ENCODE assay signal across 8 mouse cellular contexts in the genomic region with DNA sequence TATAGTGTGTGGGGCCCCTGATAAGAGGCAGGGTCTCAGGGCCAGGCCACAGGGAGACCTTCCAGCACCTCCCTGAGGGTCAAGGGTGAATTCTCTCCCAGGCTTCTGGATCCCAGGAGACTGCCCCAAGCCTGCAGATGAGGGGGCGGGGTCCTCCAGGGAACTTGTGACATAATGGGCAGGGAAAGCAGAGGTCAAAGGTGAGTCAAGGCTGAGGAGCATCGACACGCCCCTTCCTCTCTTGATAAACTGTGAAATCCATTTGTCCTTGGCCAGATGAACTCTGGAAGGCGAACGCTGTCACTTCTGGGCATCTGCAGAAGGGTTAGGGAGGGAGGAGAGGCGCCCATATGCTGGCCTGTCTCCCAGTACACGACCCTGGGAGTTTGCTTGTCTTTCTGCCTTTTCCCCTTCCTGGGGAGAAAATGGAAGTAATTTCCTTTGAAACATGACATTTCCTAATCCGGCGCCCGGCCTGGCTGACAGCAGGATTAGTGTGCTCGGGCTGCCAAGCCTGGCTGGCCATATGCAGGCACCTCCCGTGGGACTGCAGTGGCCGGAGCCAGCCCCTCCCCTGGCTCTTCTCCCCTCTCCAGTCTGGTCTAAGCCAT.
DNase-seq lines count a peak whose midpoint lies in the region; ATAC-seq lines count a peak whose summit lies in the region.

No protein-coding gene starts in this region.

- no peaks in the 10 kb centered on the region for H3K36me3 ChIP-seq in forebrain, embryonic 14.5 days (ENCODE audit: control insufficient read depth, insufficient read depth, low read length)
- no peaks in the 10 kb centered on the region for H3K36me3 ChIP-seq in forebrain, embryonic 16.5 days (ENCODE audit: control insufficient read depth, insufficient read depth)
- no peaks in the 10 kb centered on the region for H3K36me3 ChIP-seq in hindbrain, embryonic 12.5 days
- no peaks in the 10 kb centered on the region for H3K36me3 ChIP-seq in liver, embryonic 12.5 days
- H3K36me3 ChIP-seq in neural tube, embryonic 11.5 days (ENCODE audit: control insufficient read depth, insufficient read depth, low read length) = no peaks in the 10 kb centered on the region

- WGBS in forebrain, embryonic 14.5 days = 16% methylated on average over 13 of the region's 13 CpGs
- 16% methylated on average over 13 of the region's 13 CpGs for WGBS in forebrain, embryonic 16.5 days
- WGBS in hindbrain, embryonic 12.5 days = 3% methylated on average over 13 of the region's 13 CpGs
- 14% methylated on average over 13 of the region's 13 CpGs for WGBS in liver, embryonic 12.5 days (ENCODE audit: insufficient replicate concordance)
- WGBS in neural tube, embryonic 11.5 days = 4% methylated on average over 13 of the region's 13 CpGs

- H3K27me3 ChIP-seq in forebrain, embryonic 14.5 days (replicated peaks; ENCODE audit: control insufficient read depth, insufficient read depth, low read length) = no peaks in the 10 kb centered on the region
- no peaks in the 10 kb centered on the region for H3K27me3 ChIP-seq in forebrain, embryonic 16.5 days (replicated peaks; ENCODE audit: control insufficient read depth, insufficient read depth, low read length)
- peaks cover 2% of the 10 kb centered on the region for H3K27me3 ChIP-seq in hindbrain, embryonic 12.5 days
- no peaks in the 10 kb centered on the region for H3K27me3 ChIP-seq in liver, embryonic 12.5 days (replicated peaks)
- H3K27me3 ChIP-seq in neural tube, embryonic 11.5 days (ENCODE audit: control insufficient read depth, insufficient read depth, low read length) = no peaks in the 10 kb centered on the region

- no peak overlapping the region for H3K27ac ChIP-seq in forebrain, embryonic 14.5 days (ENCODE audit: low read depth, low read length)
- H3K27ac ChIP-seq in forebrain, embryonic 16.5 days (ENCODE audit: low read length) = no peak overlapping the region
- H3K27ac ChIP-seq in hindbrain, embryonic 12.5 days = peak overlapping the region; percentile 67
- no peak overlapping the region for H3K27ac ChIP-seq in liver, embryonic 12.5 days
- peak overlapping the region; percentile 21; the same call in 1 of the 2 replicates for H3K27ac ChIP-seq in neural tube, embryonic 11.5 days (ENCODE audit: low read depth, low read length)

- no peaks in the 10 kb centered on the region for H3K9me3 ChIP-seq in forebrain, embryonic 14.5 days (replicated peaks; ENCODE audit: control insufficient read depth, low read length)
- no peaks in the 10 kb centered on the region for H3K9me3 ChIP-seq in forebrain, embryonic 16.5 days (ENCODE audit: control insufficient read depth, low read length)
- H3K9me3 ChIP-seq in hindbrain, embryonic 12.5 days (replicated peaks) = no peaks in the 10 kb centered on the region
- H3K9me3 ChIP-seq in liver, embryonic 12.5 days (replicated peaks) = no peaks in the 10 kb centered on the region
- H3K9me3 ChIP-seq in neural tube, embryonic 11.5 days (ENCODE audit: control insufficient read depth, low read length) = no peaks in the 10 kb centered on the region

- no peak overlapping the region for H3K4me2 ChIP-seq in forebrain, embryonic 14.5 days (ENCODE audit: low read length)
- H3K4me2 ChIP-seq in forebrain, embryonic 16.5 days (ENCODE audit: low read length) = no peak overlapping the region
- no peak overlapping the region; the same call in 1 of the 2 replicates for H3K4me2 ChIP-seq in hindbrain, embryonic 12.5 days (replicated peaks)
- H3K4me2 ChIP-seq in liver, embryonic 12.5 days = peak overlapping the region; percentile 17; the same call in 1 of the 2 replicates
- no peak overlapping the region for H3K4me2 ChIP-seq in neural tube, embryonic 11.5 days (ENCODE audit: low read depth)

- no peak for ATAC-seq in forebrain, embryonic 14.5 days
- ATAC-seq in forebrain, embryonic 16.5 days = no peak; the same call in 1 of the 2 replicates
- peak; percentile 41; the same call in 1 of the 2 replicates for ATAC-seq in hindbrain, embryonic 12.5 days (ENCODE audit: low FRiP score)
- 0 out of 2 replicates have a peak, but pooled peaks have one; percentile 37 for ATAC-seq in liver, embryonic 12.5 days
- ATAC-seq in neural tube, embryonic 11.5 days (ENCODE audit: insufficient read depth, low FRiP score, low TSS enrichment) = no peak

- H3K4me1 ChIP-seq in forebrain, embryonic 14.5 days (ENCODE audit: control insufficient read depth, insufficient read depth, low read length) = peaks cover 22% of the 10 kb centered on the region
- H3K4me1 ChIP-seq in forebrain, embryonic 16.5 days (replicated peaks; ENCODE audit: control insufficient read depth, insufficient read depth, low read length) = peaks cover 18% of the 10 kb centered on the region
- H3K4me1 ChIP-seq in hindbrain, embryonic 12.5 days = peaks cover 38% of the 10 kb centered on the region
- H3K4me1 ChIP-seq in liver, embryonic 12.5 days = peaks cover 10% of the 10 kb centered on the region
- H3K4me1 ChIP-seq in neural tube, embryonic 11.5 days (ENCODE audit: control insufficient read depth, insufficient read depth, low read length) = peaks cover 31% of the 10 kb centered on the region

- no peak overlapping the region for H3K9ac ChIP-seq in forebrain, embryonic 14.5 days (ENCODE audit: low read length)
- no peak overlapping the region for H3K9ac ChIP-seq in forebrain, embryonic 16.5 days (replicated peaks; ENCODE audit: low read depth, low read length)
- no peak overlapping the region for H3K9ac ChIP-seq in hindbrain, embryonic 12.5 days
- H3K9ac ChIP-seq in liver, embryonic 12.5 days = no peak overlapping the region
- H3K9ac ChIP-seq in neural tube, embryonic 11.5 days (ENCODE audit: low read length) = no peak overlapping the region

- peak; percentile 33 for DNase-seq in forebrain, embryonic 14.5 days (ENCODE audit: low spot score)
- peak; percentile 94 for DNase-seq in embryo, embryonic 10.5 days (ENCODE audit: low spot score)
- peak; percentile 69 for DNase-seq in neural tube, embryonic 11.5 days (ENCODE audit: low spot score)
- no peak for DNase-seq in thymus, postnatal 14 days
- no peak for DNase-seq in frontal cortex, adult 2 months (ENCODE audit: extremely low spot score in 1 of 2, low spot score in 1 of 2)

- H3K4me3 ChIP-seq in forebrain, embryonic 14.5 days (ENCODE audit: low read depth, low read length) = no peak overlapping the region
- H3K4me3 ChIP-seq in forebrain, embryonic 16.5 days (replicated peaks; ENCODE audit: low read length) = no peak overlapping the region
- H3K4me3 ChIP-seq in hindbrain, embryonic 12.5 days = no peak overlapping the region
- H3K4me3 ChIP-seq in liver, embryonic 12.5 days = no peak overlapping the region
- H3K4me3 ChIP-seq in neural tube, embryonic 11.5 days (ENCODE audit: low read depth, low read length) = no peak overlapping the region

Comparison
In these comparisons a context has a peak if more than half of its experiments do, and no peak if none do; other contexts are left out.
1. ATAC-seq: peak in hindbrain, embryonic 12.5 days (single experiment) and liver, embryonic 12.5 days (single experiment); none in forebrain, embryonic 14.5 days (single experiment), forebrain, embryonic 16.5 days (single experiment) and neural tube, embryonic 11.5 days (single experiment).
2. DNase-seq: peak in forebrain, embryonic 14.5 days (single experiment), embryo, embryonic 10.5 days (single experiment) and neural tube, embryonic 11.5 days (single experiment); none in thymus, postnatal 14 days (single experiment) and frontal cortex, adult 2 months (0 of 2).
3. H3K27ac ChIP-seq: peak in hindbrain, embryonic 12.5 days (single experiment) and neural tube, embryonic 11.5 days (single experiment); none in forebrain, embryonic 14.5 days (single experiment), forebrain, embryonic 16.5 days (single experiment) and liver, embryonic 12.5 days (single experiment).